Mouse (Mus musculus): ENCODE results near the gene Dnah11.

- TF ChIP-seq CTCF (IDR thresholded peaks at IDR 0.05; ENCODE audit: borderline replicate concordance, control insufficient read depth, extremely low read depth, insufficient read depth, low read length, poor library complexity) (peak; percentile 18; the same call in 1 of the 2 replicates), POLR2A (IDR thresholded peaks at IDR 0.05; ENCODE audit: control insufficient read depth, extremely low read depth, insufficient read depth, low read length, poor library complexity) (no peak)
Measured at GRCm38 (mm10) chr12:118198386-118199093, at the start of gene Dnah11.
